Mouse (Mus musculus) left cerebral cortex, postnatal 36 days (tissue): ENCODE measurements at regions not wholly inside any gene's neighbourhood (a gene's known extent, or its start where the extent isn't known, plus 50 kb on each side); places are given as distances from the start of the nearest gene placed in this dataset.
"Not testable (repeated sequence)": the region's sequence is repeated elsewhere in the genome, so short reads cannot be mapped to it uniquely, and the experiment has no call there.

Experiments used
- DNase-seq, 2 experiments: peaks; one replicate each; pipeline ENCODE4 v3.0.0; 2021 to 2022; ENCODE audit warnings: low spot score in 2 of 2, mixed read lengths in 1 of 2
- intact Hi-C: fragments of 180-260 bp; cut with DNase I; formaldehyde crosslinking; loops from one replicate; pipeline ENCODE4 v1.15.1; 2025

GRCm38 (mm10) chr10:22460386-22460785 lies 100.0 kb downstream of the Raet1d start:
- intact Hi-C loops, DNase-seq: not testable (repeated sequence)

GRCm38 (mm10) chr10:22460818-22461479 lies 100.6 kb downstream of the Raet1d start:
- intact Hi-C loops = not testable (repeated sequence)

GRCm38 (mm10) chr10:22461480-22462050 lies 101.2 kb downstream of the Raet1d start:
- DNase-seq, intact Hi-C loops: not testable (repeated sequence)

More at GRCm38 (mm10) chr10:22460818-22461479, 100.6 kb downstream of the Raet1d start:
- DNase-seq = not testable (repeated sequence)

- DNase-seq, intact Hi-C loops: not testable (repeated sequence)
Measured at GRCm38 (mm10) chr10:22471722-22472330, 111.5 kb downstream of the Raet1d start.

- intact Hi-C loops = loop anchor here (2.0 kb wide), 2 partner anchors 99 to 445 kb away; no protein-coding TSS in a partner anchor
- DNase-seq = peak; percentile 13 to 25
Measured at GRCm38 (mm10) chr10:22479860-22480259, 119.5 kb downstream of the Raet1d start.

GRCm38 (mm10) chr10:22487071-22487470 lies 126.7 kb downstream of the Raet1d start:
- intact Hi-C loops, DNase-seq: not testable (repeated sequence)

GRCm38 (mm10) chr10:22491806-22492347 lies 131.5 kb downstream of the Raet1d start:
- intact Hi-C loops, DNase-seq: not testable (repeated sequence)

- intact Hi-C loops = no loop called here
Measured at GRCm38 (mm10) chr10:22495975-22496496, 135.7 kb downstream of the Raet1d start.

More at GRCm38 (mm10) chr10:22495975-22496496, 135.7 kb downstream of the Raet1d start:
- DNase-seq = no peak
